Mouse (Mus musculus) ES-E14 (cell line): ENCODE measurements around the gene Ahdc1. TPM values are rescaled to one million over a fixed set of nuclear protein-coding genes. Genes with fewer than 3 reads are reported as not detected.
A peak's percentile ranks its signal among the peaks of the same experiment; 100 is the strongest.

Source experiments
- DNase-seq: peaks from one replicate; pipeline ENCODE4 v3.0.0-alpha.2; 2013; ENCODE audit warnings: low read depth, low spot score
- H3K27ac ChIP-seq: 2 replicates; pipeline ENCODE4 v1.5.1; 2012; ENCODE audit warnings: low read depth, mild to moderate bottlenecking, low read length, moderate library complexity, mixed read lengths; ENCODE audit not compliant: poor library complexity, insufficient read depth, severe bottlenecking
- H3K36me3 ChIP-seq: 2 replicates; pipeline ENCODE4 v1.6.1; 2012; ENCODE audit warnings: mild to moderate bottlenecking, low read length, moderate library complexity, mixed read lengths; ENCODE audit not compliant: control insufficient read depth, poor library complexity, insufficient read depth, severe bottlenecking
- H3K4me1 ChIP-seq, 2 experiments: fragments of 150-350 bp in 1 of 2; sonication (generic) in 1 of 2; 2 replicates each; pipeline ENCODE4 v1.6.1; 2012; ENCODE audit warnings: low read length in 2 of 2, mild to moderate bottlenecking in 1 of 2, mixed read lengths in 1 of 2; ENCODE audit not compliant: control insufficient read depth in 2 of 2, insufficient read depth in 2 of 2, poor library complexity in 1 of 2
- H3K4me3 ChIP-seq, 2 experiments: fragments of 150-350 bp in 1 of 2; sonication (generic) in 1 of 2; 2 replicates each; pipeline ENCODE4 v1.5.1; 2012; ENCODE audit warnings: low read length in 2 of 2, low read depth in 1 of 2, mild to moderate bottlenecking in 1 of 2, mixed read lengths in 1 of 2; ENCODE audit not compliant: insufficient read depth in 1 of 2, poor library complexity in 1 of 2, severe bottlenecking in 1 of 2
- H3K9ac ChIP-seq: 2 replicates; pipeline ENCODE4 v1.6.1; 2012; ENCODE audit warnings: low read depth, mild to moderate bottlenecking, low read length, mixed read lengths; ENCODE audit not compliant: poor library complexity, insufficient read depth, severe bottlenecking
- H3K9me3 ChIP-seq: fragments of 150-350 bp; sonication (generic); 2 replicates; pipeline ENCODE4 v1.6.1; 2012; ENCODE audit warnings: low read depth, mild to moderate bottlenecking, low read length; ENCODE audit not compliant: control insufficient read depth, insufficient read depth
- CHD2 ChIP-seq: IDR thresholded peaks from 2 replicates; pipeline ENCODE4 v1.6.1; 2014; ENCODE audit warnings: mild to moderate bottlenecking, low read depth, low read length, inconsistent platforms
- HCFC1 ChIP-seq: IDR thresholded peaks from 2 replicates; pipeline ENCODE4 v1.6.1; 2012; ENCODE audit warnings: low read length, inconsistent platforms, borderline replicate concordance; ENCODE audit not compliant: insufficient read depth
- MAFK ChIP-seq: IDR thresholded peaks from 2 replicates; pipeline ENCODE4 v1.6.1; 2014; ENCODE audit warnings: mild to moderate bottlenecking, low read depth, low read length, inconsistent platforms; ENCODE audit not compliant: insufficient read depth
- ZC3H11A ChIP-seq: IDR thresholded peaks from 2 replicates; pipeline ENCODE4 v1.6.1; 2012; ENCODE audit warnings: low read depth, mild to moderate bottlenecking, inconsistent platforms, low read length, borderline replicate concordance
- ZNF384 ChIP-seq: IDR thresholded peaks from 2 replicates; pipeline ENCODE4 v1.6.1; 2012; ENCODE audit warnings: low read depth, low read length, inconsistent platforms
- in situ Hi-C, 2 experiments: fragments of 600-800 bp; cut with MboI; formaldehyde crosslinking; loops; one replicate each; pipeline ENCODE4 v1.15.1; 2025; ENCODE audit warnings: low sequenced_read_pairs in 2 of 2, inconsistent platforms in 1 of 2; ENCODE audit not compliant: unreplicated experiment in 2 of 2
- total RNA-seq: library from RNA; depleted of rRNA; stranded (reverse); fragments of 300-350 nt; gene quantifications from 2 replicates; pipeline ENCODE4 v1.2.3, GENCODE M21; 2012

Gene Ahdc1
- total RNA-seq, 1 experiment: 61.8 TPM

- no peak overlapping the region for H3K4me3 ChIP-seq
- DNase-seq: no peak
- peaks cover 19 to 60% of the 10 kb centered on the region in 2 experiments for H3K4me1 ChIP-seq
- H3K27ac ChIP-seq: peak overlapping the region; percentile 45; the same call in 1 of the 2 replicates
- TF ChIP-seq MAFK (no peak), CHD2 (no peak), HCFC1 (no peak), ZC3H11A (no peak), ZNF384 (no peak)
- in situ Hi-C loops: no loop called here
- no peak overlapping the region for H3K9ac ChIP-seq
- no peaks in the 10 kb centered on the region for H3K36me3 ChIP-seq
- no peaks in the 10 kb centered on the region for H3K9me3 ChIP-seq
Observed at GRCm38 (mm10) chr4:132975791-132976190, 35.3 kb upstream of the Ahdc1 start.

- Histone ChIP-seq H3K9me3 (no peaks in the 10 kb centered on the region), H3K4me3 (no peak overlapping the region), H3K27ac (no peak overlapping the region; the same call in 1 of the 2 replicates), H3K4me1 (peaks cover 18 to 57% of the 10 kb centered on the region in 2 experiments), H3K9ac (peak overlapping the region; percentile 41; the same call in 1 of the 2 replicates), H3K36me3 (no peaks in the 10 kb centered on the region)
- no peak for TF ChIP-seq HCFC1
- TF ChIP-seq ZC3H11A: no peak
- TF ChIP-seq ZNF384: no peak
- TF ChIP-seq CHD2: no peak
- no peak for TF ChIP-seq MAFK
- DNase-seq: no peak
- in situ Hi-C loops: no loop called here
Observed at GRCm38 (mm10) chr4:132976729-132977128, 34.3 kb upstream of the Ahdc1 start.

GRCm38 (mm10) chr4:132977597-132977996 is 33.5 kb upstream of the Ahdc1 start:
- no peak for DNase-seq
- Histone ChIP-seq H3K9me3 (no peaks in the 10 kb centered on the region), H3K4me3 (no peak overlapping the region), H3K36me3 (no peaks in the 10 kb centered on the region), H3K27ac (no peak overlapping the region), H3K9ac (peak overlapping the region; percentile 21; the same call in 1 of the 2 replicates), H3K4me1 (peaks cover 14 to 52% of the 10 kb centered on the region in 2 experiments)
- TF ChIP-seq ZC3H11A (no peak), CHD2 (no peak), ZNF384 (no peak), HCFC1 (no peak), MAFK (no peak)
- in situ Hi-C loops: no loop called here

GRCm38 (mm10) chr4:132979186-132979585 is 31.9 kb upstream of the Ahdc1 start:
- DNase-seq: no peak
- Histone ChIP-seq H3K4me3 (no peak overlapping the region), H3K4me1 (peaks cover 10 to 46% of the 10 kb centered on the region in 2 experiments; a peak in 3 of 4 replicates), H3K9me3 (no peaks in the 10 kb centered on the region), H3K27ac (no peak overlapping the region), H3K9ac (no peak overlapping the region), H3K36me3 (no peaks in the 10 kb centered on the region)
- in situ Hi-C loops: no loop called here
- TF ChIP-seq HCFC1: no peak
- no peak for TF ChIP-seq MAFK
- TF ChIP-seq ZC3H11A: no peak
- TF ChIP-seq ZNF384: no peak
- TF ChIP-seq CHD2: no peak

GRCm38 (mm10) chr4:132981621-132982020 is 29.4 kb upstream of the Ahdc1 start:
- H3K4me1 ChIP-seq: peaks cover 12 to 40% of the 10 kb centered on the region in 2 experiments
- in situ Hi-C loops: no loop called here
- no peak overlapping the region for H3K4me3 ChIP-seq
- H3K9ac ChIP-seq: no peak overlapping the region
- H3K36me3 ChIP-seq: no peaks in the 10 kb centered on the region
- no peaks in the 10 kb centered on the region for H3K9me3 ChIP-seq
- DNase-seq: no peak
- TF ChIP-seq MAFK (no peak), CHD2 (no peak), ZC3H11A (no peak), ZNF384 (no peak), HCFC1 (no peak)
- H3K27ac ChIP-seq: no peak overlapping the region
